Mouse (Mus musculus): Measurements from ENCODE around the gene Cyth1.

Cyth1 gene

GRCm38 (mm10) chr11:118225862-118226261, 22.5 kb downstream of the Cyth1 start:
- in situ Hi-C loops (cut with MboI, MseI), result loop anchor here (5.0 to 25.0 kb wide), 5 partner anchors 261 to 1814 kb away; partner anchors contain the start of gene Rnf157 (in 1 of the 2)

GRCm38 (mm10) chr11:118225056-118225836, 23.1 kb downstream of the Cyth1 start:
- in situ Hi-C loops (cut with MboI, MseI), result loop anchor here (5.0 to 25.0 kb wide), 5 partner anchors 260 to 1813 kb away; partner anchors contain the start of gene Rnf157 (in 1 of the 2)

GRCm38 (mm10) chr11:118223416-118224067, 24.9 kb downstream of the Cyth1 start:
- in situ Hi-C loops (cut with MboI, MseI), result loop anchor here in 1 of 2 experiments (10.0 kb wide), 1 partner anchor 259 kb away; no protein-coding TSS in a partner anchor

- in situ Hi-C loops (cut with MboI, MseI), result loop anchor here in 1 of 2 experiments (10.0 kb wide), 1 partner anchor 258 kb away; no protein-coding TSS in a partner anchor
These were observed 25.5 kb downstream of the Cyth1 start for GRCm38 (mm10) chr11:118222917-118223316.

- in situ Hi-C loops (cut with MboI, MseI), result loop anchor here in 1 of 2 experiments (10.0 kb wide), 1 partner anchor 258 kb away; no protein-coding TSS in a partner anchor
These were observed 26.0 kb downstream of the Cyth1 start for GRCm38 (mm10) chr11:118222351-118222885.

GRCm38 (mm10) chr11:118220561-118221262, 27.7 kb downstream of the Cyth1 start:
- in situ Hi-C loops (cut with MboI, MseI), result loop anchor here in 1 of 2 experiments (10.0 kb wide), 1 partner anchor 256 kb away; no protein-coding TSS in a partner anchor

- in situ Hi-C loops (cut with MboI, MseI), result loop anchor here in 1 of 2 experiments (5.0 kb wide), 1 partner anchor 72 kb away; no protein-coding TSS in a partner anchor
These were observed 29.3 kb downstream of the Cyth1 start for GRCm38 (mm10) chr11:118219066-118219465.

- in situ Hi-C loops (cut with MboI, MseI), result loop anchor here in 1 of 2 experiments (5.0 kb wide), 1 partner anchor 69 kb away; no protein-coding TSS in a partner anchor
These were observed 31.9 kb downstream of the Cyth1 start for GRCm38 (mm10) chr11:118216468-118216867.

- in situ Hi-C loops (cut with MboI, MseI), result loop anchor here in 1 of 2 experiments (5.0 kb wide), 1 partner anchor 69 kb away; no protein-coding TSS in a partner anchor
These were observed 32.4 kb downstream of the Cyth1 start for GRCm38 (mm10) chr11:118215928-118216458.

GRCm38 (mm10) chr11:118212636-118213112, 35.7 kb downstream of the Cyth1 start:
- in situ Hi-C loops (cut with MboI, MseI), result loop anchor here (5.0 kb wide), 2 partner anchors 35 to 245 kb away; partner anchors contain the start of gene Cyth1 (in 1 of the 2)

GRCm38 (mm10) chr11:118211749-118212635, 36.4 kb downstream of the Cyth1 start:
- in situ Hi-C loops (cut with MboI, MseI), result loop anchor here (5.0 kb wide), 2 partner anchors 35 to 245 kb away; partner anchors contain the start of gene Cyth1 (in 1 of the 2)

GRCm38 (mm10) chr11:118210962-118211361, 37.4 kb downstream of the Cyth1 start:
- in situ Hi-C loops (cut with MboI, MseI), result loop anchor here (5.0 kb wide), 2 partner anchors 36 to 244 kb away; partner anchors contain the start of gene Cyth1 (in 1 of the 2)

GRCm38 (mm10) chr11:118210116-118210515, 38.3 kb downstream of the Cyth1 start:
- in situ Hi-C loops (cut with MboI, MseI), result loop anchor here (5.0 kb wide), 2 partner anchors 37 to 243 kb away; partner anchors contain the start of gene Cyth1 (in 1 of the 2)

- in situ Hi-C loops (cut with MboI, MseI), result no loop called here
These were observed 39.0 kb downstream of the Cyth1 start for GRCm38 (mm10) chr11:118209376-118209775.

GRCm38 (mm10) chr11:118208672-118209272, 39.6 kb downstream of the Cyth1 start:
- in situ Hi-C loops (cut with MboI, MseI), result no loop called here

GRCm38 (mm10) chr11:118207424-118208033, 40.9 kb downstream of the Cyth1 start:
- in situ Hi-C loops (cut with MboI, MseI), result no loop called here

- in situ Hi-C loops (cut with MboI, MseI), result no loop called here
These were observed 42.1 kb downstream of the Cyth1 start for GRCm38 (mm10) chr11:118206267-118206666.

GRCm38 (mm10) chr11:118203469-118203868, 44.9 kb downstream of the Cyth1 start:
- in situ Hi-C loops (cut with MboI, MseI), result no loop called here

Data from T-helper 17 cell (primary cell).